Mouse (Mus musculus): ENCODE measurements around the gene Fam92b.

Fam92b gene

DNA sequence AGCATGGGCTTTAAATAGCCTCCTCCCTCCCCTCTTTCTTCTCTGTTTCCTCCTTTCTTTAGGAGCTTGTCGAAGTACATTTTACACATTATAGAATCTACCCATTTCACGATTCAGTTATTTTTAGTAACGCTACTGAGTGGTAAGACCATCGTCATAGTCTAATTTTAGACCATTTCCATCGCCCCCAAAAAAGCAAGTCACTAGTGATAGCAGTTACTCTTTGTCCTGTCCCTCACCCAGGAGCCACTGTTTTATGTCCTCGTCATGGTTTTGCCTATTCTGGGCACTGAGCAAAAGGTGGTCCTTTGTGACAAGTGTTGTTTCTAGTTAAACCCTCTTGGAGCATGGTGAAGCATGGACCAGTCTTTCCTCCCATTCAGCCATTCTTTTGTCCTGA, 57.3 kb downstream of the Fam92b start:
- Histone ChIP-seq H3K27me3 (ENCODE audit: control insufficient read depth, insufficient read depth, low read length, poor library complexity, severe bottlenecking) (no peaks in the 10 kb centered on the region), H3K36me3 (ENCODE audit: control insufficient read depth, insufficient read depth, low read length, poor library complexity, severe bottlenecking) (no peaks in the 10 kb centered on the region)
- no peak for DNase-seq (ENCODE audit: low read depth, low spot score)

DNA sequence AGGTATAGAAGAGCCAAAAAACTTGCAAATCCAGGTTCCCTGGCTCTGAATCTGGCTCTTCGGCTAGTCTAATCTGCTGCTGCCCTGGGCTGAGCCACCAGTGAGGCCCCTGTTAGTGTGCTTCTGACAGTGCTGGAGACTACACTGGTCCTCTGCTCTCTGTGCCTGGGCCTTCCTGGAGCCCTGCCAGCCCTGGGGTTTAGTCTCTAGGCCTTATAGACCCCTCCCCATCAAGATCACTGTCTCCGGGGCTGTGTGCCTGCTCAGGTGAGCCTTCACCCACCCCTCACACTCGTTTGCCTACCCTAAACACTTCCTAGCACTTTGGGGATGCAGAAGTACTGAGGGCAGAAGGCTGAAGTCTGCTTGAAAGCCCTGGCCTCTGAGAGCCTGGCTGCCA, 57.8 kb downstream of the Fam92b start:
- H3K36me3 ChIP-seq (ENCODE audit: control insufficient read depth, insufficient read depth, low read length, poor library complexity, severe bottlenecking): no peaks in the 10 kb centered on the region
- DNase-seq (ENCODE audit: low read depth, low spot score): no peak
- peaks cover 3% of the 10 kb centered on the region; the same call in 1 of the 2 replicates for H3K27me3 ChIP-seq (ENCODE audit: control insufficient read depth, insufficient read depth, low read length, poor library complexity, severe bottlenecking)

DNA sequence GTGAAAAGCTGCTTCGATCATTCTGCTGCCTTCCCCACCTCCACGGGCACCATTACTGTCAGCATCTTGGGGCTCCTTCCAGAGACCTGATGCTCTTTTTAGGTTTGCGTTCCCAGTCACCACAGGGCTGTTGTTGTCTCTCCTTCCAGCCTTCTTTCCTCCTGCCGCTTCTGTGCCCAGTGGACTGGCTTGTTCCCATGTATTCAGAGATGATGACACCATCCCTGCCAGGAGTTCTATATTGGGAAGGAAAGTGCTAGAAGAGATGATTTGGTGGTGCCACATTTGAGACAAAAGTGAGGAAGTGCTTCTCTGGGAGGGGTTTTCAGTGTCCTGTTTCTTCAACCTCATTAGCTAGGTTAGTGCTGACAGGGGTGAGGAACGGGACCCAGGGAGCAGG, 58.4 kb downstream of the Fam92b start:
- no peak for DNase-seq (ENCODE audit: low read depth, low spot score)
- H3K27me3 ChIP-seq (ENCODE audit: control insufficient read depth, insufficient read depth, low read length, poor library complexity, severe bottlenecking): peaks cover 3% of the 10 kb centered on the region; the same call in 1 of the 2 replicates
- H3K36me3 ChIP-seq (ENCODE audit: control insufficient read depth, insufficient read depth, low read length, poor library complexity, severe bottlenecking): no peaks in the 10 kb centered on the region

DNA sequence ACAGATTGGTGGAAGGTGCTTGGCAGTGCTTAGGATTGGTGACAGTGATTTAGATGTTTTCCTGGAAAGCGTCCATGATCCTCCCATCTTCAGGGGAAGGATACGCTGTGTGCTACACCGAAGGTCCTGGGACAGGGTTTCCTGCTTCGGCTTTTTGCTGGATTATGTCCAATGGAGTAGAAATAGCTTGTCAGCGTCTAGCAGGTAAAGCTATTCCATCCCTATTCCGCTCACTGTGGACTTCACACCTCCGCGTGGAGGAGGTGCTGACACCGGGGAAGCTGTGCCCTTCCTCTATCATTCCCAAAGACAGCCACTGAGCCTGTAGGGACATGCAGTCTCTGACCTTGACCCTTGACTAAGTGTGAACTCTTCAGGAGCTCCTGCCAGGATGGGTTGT, 59.1 kb downstream of the Fam92b start:
- Histone ChIP-seq H3K36me3 (ENCODE audit: control insufficient read depth, insufficient read depth, low read length, poor library complexity, severe bottlenecking) (no peaks in the 10 kb centered on the region), H3K27me3 (ENCODE audit: control insufficient read depth, insufficient read depth, low read length, poor library complexity, severe bottlenecking) (peaks cover 3% of the 10 kb centered on the region; the same call in 1 of the 2 replicates)
- no peak for DNase-seq (ENCODE audit: low read depth, low spot score)

DNA sequence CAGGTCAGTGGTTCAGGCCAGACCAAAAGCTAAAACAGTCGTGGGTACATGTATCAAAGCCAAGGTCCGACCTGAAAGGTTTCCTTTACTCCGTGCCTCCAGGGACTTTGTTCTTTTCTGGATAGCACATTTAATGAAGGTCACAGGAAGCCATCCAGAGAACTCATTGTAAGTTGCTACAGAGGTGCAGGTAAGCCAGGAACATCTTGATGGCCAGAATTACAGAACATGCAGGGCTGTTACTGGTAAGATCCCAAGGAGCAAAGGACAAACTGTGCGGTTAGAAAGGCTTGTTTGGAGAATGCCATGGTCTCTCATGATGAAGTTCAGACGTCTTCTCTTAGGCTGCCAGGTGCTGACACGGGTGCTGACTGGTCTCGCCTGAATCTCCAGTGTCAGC, 60.7 kb downstream of the Fam92b start:
- Histone ChIP-seq H3K27me3 (ENCODE audit: control insufficient read depth, insufficient read depth, low read length, poor library complexity, severe bottlenecking) (peaks cover 3% of the 10 kb centered on the region; the same call in 1 of the 2 replicates), H3K36me3 (ENCODE audit: control insufficient read depth, insufficient read depth, low read length, poor library complexity, severe bottlenecking) (no peaks in the 10 kb centered on the region)
- no peak for DNase-seq (ENCODE audit: low read depth, low spot score)

Data from splenic B cell, adult 2 months (primary cell).